Mouse (Mus musculus) ES-E14 (cell line): Measurements from ENCODE around the gene Ttll5. TPM values are rescaled to one million over a fixed set of nuclear protein-coding genes. Genes with fewer than 3 reads are reported as not detected.

Source experiments
- DNase-seq: peaks from one replicate; pipeline ENCODE4 v3.0.0-alpha.2; 2013; ENCODE audit warnings: low read depth, low spot score
- H3K27ac ChIP-seq: 2 replicates; pipeline ENCODE4 v1.5.1; 2012; ENCODE audit warnings: low read depth, mild to moderate bottlenecking, low read length, moderate library complexity, mixed read lengths; ENCODE audit not compliant: poor library complexity, insufficient read depth, severe bottlenecking
- H3K36me3 ChIP-seq: 2 replicates; pipeline ENCODE4 v1.6.1; 2012; ENCODE audit warnings: mild to moderate bottlenecking, low read length, moderate library complexity, mixed read lengths; ENCODE audit not compliant: control insufficient read depth, poor library complexity, insufficient read depth, severe bottlenecking
- H3K4me1 ChIP-seq, 2 experiments: fragments of 150-350 bp in 1 of 2; sonication (generic) in 1 of 2; 2 replicates each; pipeline ENCODE4 v1.6.1; 2012; ENCODE audit warnings: low read length in 2 of 2, mild to moderate bottlenecking in 1 of 2, mixed read lengths in 1 of 2; ENCODE audit not compliant: control insufficient read depth in 2 of 2, insufficient read depth in 2 of 2, poor library complexity in 1 of 2
- H3K4me3 ChIP-seq, 2 experiments: fragments of 150-350 bp in 1 of 2; sonication (generic) in 1 of 2; 2 replicates each; pipeline ENCODE4 v1.5.1; 2012; ENCODE audit warnings: low read length in 2 of 2, low read depth in 1 of 2, mild to moderate bottlenecking in 1 of 2, mixed read lengths in 1 of 2; ENCODE audit not compliant: insufficient read depth in 1 of 2, poor library complexity in 1 of 2, severe bottlenecking in 1 of 2
- H3K9ac ChIP-seq: 2 replicates; pipeline ENCODE4 v1.6.1; 2012; ENCODE audit warnings: low read depth, mild to moderate bottlenecking, low read length, mixed read lengths; ENCODE audit not compliant: poor library complexity, insufficient read depth, severe bottlenecking
- H3K9me3 ChIP-seq: fragments of 150-350 bp; sonication (generic); 2 replicates; pipeline ENCODE4 v1.6.1; 2012; ENCODE audit warnings: low read depth, mild to moderate bottlenecking, low read length; ENCODE audit not compliant: control insufficient read depth, insufficient read depth
- CHD2 ChIP-seq: IDR thresholded peaks from 2 replicates; pipeline ENCODE4 v1.6.1; 2014; ENCODE audit warnings: mild to moderate bottlenecking, low read depth, low read length, inconsistent platforms
- HCFC1 ChIP-seq: IDR thresholded peaks from 2 replicates; pipeline ENCODE4 v1.6.1; 2012; ENCODE audit warnings: low read length, inconsistent platforms, borderline replicate concordance; ENCODE audit not compliant: insufficient read depth
- MAFK ChIP-seq: IDR thresholded peaks from 2 replicates; pipeline ENCODE4 v1.6.1; 2014; ENCODE audit warnings: mild to moderate bottlenecking, low read depth, low read length, inconsistent platforms; ENCODE audit not compliant: insufficient read depth
- ZC3H11A ChIP-seq: IDR thresholded peaks from 2 replicates; pipeline ENCODE4 v1.6.1; 2012; ENCODE audit warnings: low read depth, mild to moderate bottlenecking, inconsistent platforms, low read length, borderline replicate concordance
- ZNF384 ChIP-seq: IDR thresholded peaks from 2 replicates; pipeline ENCODE4 v1.6.1; 2012; ENCODE audit warnings: low read depth, low read length, inconsistent platforms
- in situ Hi-C, 2 experiments: fragments of 600-800 bp; cut with MboI; formaldehyde crosslinking; loops; one replicate each; pipeline ENCODE4 v1.15.1; 2025; ENCODE audit warnings: low sequenced_read_pairs in 2 of 2, inconsistent platforms in 1 of 2; ENCODE audit not compliant: unreplicated experiment in 2 of 2
- total RNA-seq: library from RNA; depleted of rRNA; stranded (reverse); fragments of 300-350 nt; gene quantifications from 2 replicates; pipeline ENCODE4 v1.2.3, GENCODE M21; 2012

The Ttll5 gene
- total RNA-seq, 1 experiment: 18.6 TPM

DNA sequence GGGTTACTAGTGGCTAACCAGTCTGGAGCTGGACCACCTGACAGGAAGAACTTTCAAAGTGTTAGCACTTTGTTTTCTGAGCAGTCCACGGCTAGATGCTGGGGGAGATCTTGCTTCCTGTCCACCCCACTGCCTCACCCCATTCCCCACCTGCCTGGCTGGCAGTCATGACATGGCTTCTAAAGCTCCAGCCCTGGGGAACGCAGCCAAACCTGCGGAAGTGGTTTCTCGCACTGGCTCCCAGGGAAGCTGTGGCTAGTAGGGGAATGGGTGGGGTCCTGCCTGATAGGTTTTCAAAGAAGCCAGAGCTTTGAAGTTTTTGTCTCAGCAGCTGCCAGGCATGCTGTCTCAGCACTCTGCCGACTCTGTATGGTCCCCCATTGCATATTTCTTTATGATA is 145.1 kb downstream of the Ttll5 start:
- in situ Hi-C loops: no loop called here
- no peak overlapping the region; the same call in 1 of the 2 replicates for H3K9ac ChIP-seq
- H3K9me3 ChIP-seq: no peaks in the 10 kb centered on the region
- no peak overlapping the region for H3K4me3 ChIP-seq
- 0 out of 2 replicates have a peak overlapping the region, but pooled peaks have one; percentile 36 for H3K27ac ChIP-seq
- H3K4me1 ChIP-seq: peaks cover 0 to 13% of the 10 kb centered on the region in 2 experiments; a peak in 2 of 4 replicates
- DNase-seq: no peak
- no peaks in the 10 kb centered on the region for H3K36me3 ChIP-seq
- TF ChIP-seq MAFK: no peak

DNA sequence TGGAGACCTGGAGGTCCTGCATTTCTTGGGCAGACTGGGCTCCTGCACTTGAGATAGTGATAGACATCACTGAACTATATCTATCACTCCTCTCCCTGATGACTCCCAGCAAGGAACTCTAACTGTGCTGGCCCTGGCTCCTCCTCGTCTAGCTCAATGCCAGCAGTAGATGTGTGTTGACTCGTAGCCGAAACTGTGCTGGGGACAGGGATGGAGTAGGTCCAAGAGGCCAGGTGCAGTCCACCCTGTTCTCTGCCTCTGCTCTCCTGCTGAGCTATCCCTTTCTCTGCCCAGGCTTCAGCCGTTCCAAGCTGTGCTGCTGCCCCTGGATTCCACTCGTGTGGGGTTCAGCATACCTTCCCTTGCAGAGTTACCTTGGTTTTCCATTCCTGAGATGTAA is 145.7 kb downstream of the Ttll5 start:
- no peak for DNase-seq
- no peak for TF ChIP-seq CHD2
- no peak for TF ChIP-seq ZNF384
- no peak for TF ChIP-seq ZC3H11A
- no peak for TF ChIP-seq MAFK
- no peak for TF ChIP-seq HCFC1
- no peak overlapping the region for H3K4me3 ChIP-seq
- no peaks in the 10 kb centered on the region for H3K9me3 ChIP-seq
- peaks cover 0 to 13% of the 10 kb centered on the region in 2 experiments; a peak in 2 of 4 replicates for H3K4me1 ChIP-seq
- H3K36me3 ChIP-seq: no peaks in the 10 kb centered on the region
- no peak overlapping the region for H3K27ac ChIP-seq
- no peak overlapping the region for H3K9ac ChIP-seq
- in situ Hi-C loops: no loop called here

DNA sequence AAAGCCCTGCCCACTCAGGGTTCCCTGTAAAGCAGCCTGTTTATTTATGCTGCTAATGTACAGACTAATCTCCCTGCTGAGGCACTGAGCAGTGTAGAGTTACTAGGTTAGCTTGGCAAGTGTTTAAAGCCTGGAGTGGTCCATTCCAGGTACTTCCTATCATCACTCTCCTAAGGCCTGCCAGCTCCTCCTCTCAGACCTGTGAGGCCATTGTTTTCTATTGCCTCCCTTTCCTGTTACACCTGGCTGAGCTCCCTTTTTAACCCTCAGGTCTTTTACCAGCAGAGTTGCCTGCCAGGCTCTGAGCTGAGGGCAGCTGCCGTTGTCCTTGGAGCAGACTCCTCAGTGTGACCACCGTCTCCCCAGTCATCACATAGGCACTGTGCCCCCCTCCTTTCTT is 146.3 kb downstream of the Ttll5 start:
- H3K27ac ChIP-seq: no peak overlapping the region

DNA sequence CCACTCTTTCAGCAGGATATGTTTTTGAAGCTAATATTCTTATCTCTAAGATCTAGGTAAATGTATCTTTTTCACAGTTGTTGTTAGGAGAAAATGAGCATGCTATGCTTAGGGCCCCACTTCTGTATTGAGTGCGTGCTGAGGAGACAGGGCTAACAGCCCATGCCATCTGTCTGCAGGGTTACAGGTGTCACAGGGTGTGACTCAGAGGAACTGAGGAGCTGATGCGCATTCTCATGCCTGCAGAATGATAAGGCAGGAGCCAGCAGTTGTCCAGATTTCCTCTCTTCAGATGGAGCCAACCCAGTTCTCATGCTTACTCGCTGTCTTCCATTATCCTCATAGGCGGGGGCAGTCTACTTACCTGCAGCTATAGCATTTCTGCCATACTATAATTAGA is 147.2 kb downstream of the Ttll5 start:
- Histone ChIP-seq H3K36me3 (no peaks in the 10 kb centered on the region), H3K9me3 (no peaks in the 10 kb centered on the region), H3K4me1 (peaks cover 0 to 13% of the 10 kb centered on the region in 2 experiments; a peak in 2 of 4 replicates), H3K4me3 (no peak overlapping the region), H3K27ac (no peak overlapping the region), H3K9ac (no peak overlapping the region)
- TF ChIP-seq ZC3H11A (no peak), ZNF384 (no peak), MAFK (no peak), HCFC1 (no peak), CHD2 (no peak)
- DNase-seq: no peak
- in situ Hi-C loops: no loop called here

More for the DNA sequence above, 146.3 kb downstream of the Ttll5 start:
- Histone ChIP-seq H3K9ac (no peak overlapping the region), H3K4me3 (no peak overlapping the region), H3K4me1 (peaks cover 0 to 13% of the 10 kb centered on the region in 2 experiments; a peak in 2 of 4 replicates), H3K36me3 (no peaks in the 10 kb centered on the region), H3K9me3 (no peaks in the 10 kb centered on the region)
- in situ Hi-C loops: no loop called here
- no peak for TF ChIP-seq ZC3H11A
- TF ChIP-seq CHD2: no peak
- TF ChIP-seq HCFC1: no peak
- no peak for TF ChIP-seq ZNF384
- TF ChIP-seq MAFK: no peak
- no peak for DNase-seq

DNA sequence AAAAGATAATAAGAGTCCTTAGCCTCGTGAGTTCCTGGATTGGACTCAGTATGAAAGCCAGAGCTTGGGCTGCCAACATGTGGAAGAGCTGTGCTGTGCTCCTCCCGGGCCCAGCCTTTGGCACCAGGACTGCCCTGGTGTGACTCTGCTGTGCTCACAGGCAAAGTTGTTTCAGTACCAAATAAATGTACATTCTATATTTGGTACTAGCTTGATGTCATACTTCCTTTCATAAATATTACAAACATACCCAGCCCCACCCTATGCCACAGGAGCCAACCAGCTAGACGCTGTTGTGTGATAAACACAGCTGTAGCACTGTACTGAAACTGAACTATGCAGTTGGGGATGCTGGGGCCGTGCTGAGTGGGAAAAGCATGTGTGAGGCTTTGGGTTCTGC is 149.1 kb downstream of the Ttll5 start:
- no peak overlapping the region for H3K9ac ChIP-seq
- TF ChIP-seq ZC3H11A (no peak), MAFK (no peak), HCFC1 (no peak), CHD2 (no peak), ZNF384 (no peak)
- no peaks in the 10 kb centered on the region for H3K36me3 ChIP-seq
- no peak overlapping the region for H3K4me3 ChIP-seq
- H3K27ac ChIP-seq: no peak overlapping the region
- DNase-seq: no peak
- H3K9me3 ChIP-seq: no peaks in the 10 kb centered on the region
- peaks cover 0 to 13% of the 10 kb centered on the region in 2 experiments; a peak in 2 of 4 replicates for H3K4me1 ChIP-seq
- in situ Hi-C loops: no loop called here
